Mouse (Mus musculus): ENCODE data around the gene Olfr1123. TPM values are rescaled to one million over a fixed set of nuclear protein-coding genes. Genes with fewer than 3 reads are reported as not detected.

The Olfr1123 gene
- polyA plus RNA-seq, 1 experiment from 2014 or later = not detected

Other genes with a start within 250 kb of the Olfr1123 start
- gene Olfr1112, start 228.8 kb upstream of the Olfr1123 start, polyA plus RNA-seq (2015; fragmentation: Nextera tagmentation; extraction: Ambion mirVana) = not detected in 2 replicates
- not detected in 2 replicates for gene Olfr1113, start 207.7 kb upstream of the Olfr1123 start, polyA plus RNA-seq (2015; fragmentation: Nextera tagmentation; extraction: Ambion mirVana)
- not detected in 2 replicates for gene Olfr1115, start 168.6 kb upstream of the Olfr1123 start, polyA plus RNA-seq (2015; fragmentation: Nextera tagmentation; extraction: Ambion mirVana)
- not detected in 2 replicates for gene Olfr1116, start 149.1 kb upstream of the Olfr1123 start, polyA plus RNA-seq (2015; fragmentation: Nextera tagmentation; extraction: Ambion mirVana)
- not detected in 2 replicates for gene Olfr1118, start 109.1 kb upstream of the Olfr1123 start, polyA plus RNA-seq (2015; fragmentation: Nextera tagmentation; extraction: Ambion mirVana)
- gene Olfr1120, start 61.8 kb upstream of the Olfr1123 start, polyA plus RNA-seq (2015; fragmentation: Nextera tagmentation; extraction: Ambion mirVana) = not detected in 2 replicates
- gene Olfr1121, start 46.7 kb upstream of the Olfr1123 start, polyA plus RNA-seq (2015; fragmentation: Nextera tagmentation; extraction: Ambion mirVana) = not detected in 2 replicates
- gene Olfr1122, start 30.8 kb upstream of the Olfr1123 start, polyA plus RNA-seq (2015; fragmentation: Nextera tagmentation; extraction: Ambion mirVana) = not detected in 2 replicates
- gene Olfr1124, start 13.6 kb downstream of the Olfr1123 start, polyA plus RNA-seq (2015; fragmentation: Nextera tagmentation; extraction: Ambion mirVana) = 0.08 TPM in 1 of 2 replicates, not detected in the other
- not detected in 2 replicates for gene Olfr1126, start 37.3 kb downstream of the Olfr1123 start, polyA plus RNA-seq (2015; fragmentation: Nextera tagmentation; extraction: Ambion mirVana)
- gene Pramel7, start 80.5 kb downstream of the Olfr1123 start, polyA plus RNA-seq (2015; fragmentation: Nextera tagmentation; extraction: Ambion mirVana) = not detected in 2 replicates
- gene Pramel6, start 89.9 kb downstream of the Olfr1123 start, polyA plus RNA-seq (2015; fragmentation: Nextera tagmentation; extraction: Ambion mirVana) = not detected in 2 replicates
- not detected in 2 replicates for gene Olfr153, start 115.2 kb downstream of the Olfr1123 start, polyA plus RNA-seq (2015; fragmentation: Nextera tagmentation; extraction: Ambion mirVana)
- gene Olfr1128, start 128.9 kb downstream of the Olfr1123 start, polyA plus RNA-seq (2015; fragmentation: Nextera tagmentation; extraction: Ambion mirVana) = not detected in 2 replicates
- gene Olfr1129, start 157.3 kb downstream of the Olfr1123 start, polyA plus RNA-seq (2015; fragmentation: Nextera tagmentation; extraction: Ambion mirVana) = not detected in 2 replicates
- gene Olfr1130, start 189.6 kb downstream of the Olfr1123 start, polyA plus RNA-seq (2015; fragmentation: Nextera tagmentation; extraction: Ambion mirVana) = not detected in 2 replicates
- not detected in 2 replicates for gene Olfr1131, start 210.5 kb downstream of the Olfr1123 start, polyA plus RNA-seq (2015; fragmentation: Nextera tagmentation; extraction: Ambion mirVana)
- gene Olfr1132, start 220.9 kb downstream of the Olfr1123 start, polyA plus RNA-seq (2015; fragmentation: Nextera tagmentation; extraction: Ambion mirVana) = not detected in 2 replicates
- not detected in 2 replicates for gene Olfr1133, start 230.7 kb downstream of the Olfr1123 start, polyA plus RNA-seq (2015; fragmentation: Nextera tagmentation; extraction: Ambion mirVana)
- not detected in 2 replicates for gene Olfr1134, start 241.8 kb downstream of the Olfr1123 start, polyA plus RNA-seq (2015; fragmentation: Nextera tagmentation; extraction: Ambion mirVana)

All from forebrain, embryonic 15.5 days (tissue).